Mouse (Mus musculus) forebrain, postnatal 0 days (tissue): ENCODE measurements around the gene Procr. TPM values are rescaled to one million over a fixed set of nuclear protein-coding genes. Genes with fewer than 3 reads are reported as not detected.
A peak's percentile ranks its signal among the peaks of the same experiment; 100 is the strongest.

Experiments
- ATAC-seq: fragments of 200-750 bp; cut with Nextera tagmentation; 2 replicates; pipeline ENCODE4 v1.8.0; 2017; ENCODE audit warnings: mild to moderate bottlenecking, moderate library complexity
- DNase-seq: peaks from one replicate; pipeline ENCODE4 v3.0.0-alpha.2; 2015
- H3K27ac ChIP-seq: fragments of 300-500 bp; sonication (generic); 2 replicates; pipeline ENCODE4 v1.5.1; 2014; ENCODE audit warnings: low read depth, mild to moderate bottlenecking, antibody characterized with exemption, low read length, moderate library complexity, mixed read lengths
- H3K27me3 ChIP-seq: fragments of 300-500 bp; sonication (generic); 2 replicates; pipeline ENCODE4 v1.6.1; 2014; ENCODE audit warnings: mild to moderate bottlenecking, low read length, mixed read lengths; ENCODE audit not compliant: insufficient read depth
- H3K36me3 ChIP-seq: fragments of 300-500 bp; sonication (generic); 2 replicates; pipeline ENCODE4 v1.6.1; 2014; ENCODE audit warnings: mild to moderate bottlenecking, moderate library complexity; ENCODE audit not compliant: insufficient read depth
- H3K4me1 ChIP-seq: fragments of 300-500 bp; sonication (generic); 2 replicates; pipeline ENCODE4 v1.6.1; 2014; ENCODE audit warnings: antibody characterized with exemption; ENCODE audit not compliant: insufficient read depth
- H3K4me2 ChIP-seq: fragments of 300-500 bp; sonication (generic); 2 replicates; pipeline ENCODE4 v1.6.1; 2014; ENCODE audit warnings: low read depth, mild to moderate bottlenecking, moderate library complexity
- H3K4me3 ChIP-seq: fragments of 300-500 bp; sonication (generic); 2 replicates; pipeline ENCODE4 v1.5.1; 2014; ENCODE audit warnings: low read depth, low read length, mixed read lengths
- H3K9ac ChIP-seq: fragments of 300-500 bp; sonication (generic); 2 replicates; pipeline ENCODE4 v1.6.1; 2014; ENCODE audit warnings: mild to moderate bottlenecking
- H3K9me3 ChIP-seq: fragments of 300-500 bp; sonication (generic); 2 replicates; pipeline ENCODE4 v1.6.1; 2016; ENCODE audit warnings: low read length
- CTCF ChIP-seq: sonication (generic); IDR thresholded peaks from 2 replicates; pipeline ENCODE4 v1.5.1; 2016; ENCODE audit warnings: antibody characterized with exemption, control low read depth, low read depth
- WGBS: fragments of 180-500 bp; shearing (Covaris S2); extraction: QIAGEN DNeasy Blood & Tissue Kit; methylation state at CpG from one replicate; pipeline ENCODE4 v1.1.7; 2014; 5-methylcytosine and 5-hydroxymethylcytosine counted together
- polyA plus RNA-seq: library from polyadenylated mRNA; unstranded; fragments of >200 nt; fragmentation: Nextera tagmentation; extraction: Ambion mirVana; gene quantifications from 2 replicates; pipeline ENCODE4 v1.2.1, GENCODE M21; 2015
- total RNA-seq: library from RNA; depleted of rRNA; stranded (reverse); fragments of >200 nt; gene quantifications from 2 replicates; pipeline ENCODE4 v1.2.3, GENCODE M21; 2014

The Procr gene
- total and polyA plus RNA-seq, 2 experiments from 2014 or later = 1.6 to 1.9 TPM

GRCm38 (mm10) chr2:155749394-155749793 is 1.5 kb upstream of the Procr start:
- Histone ChIP-seq H3K4me2 (no peak overlapping the region), H3K36me3 (no peaks in the 10 kb centered on the region), H3K9me3 (no peaks in the 10 kb centered on the region), H3K4me1 (no peaks in the 10 kb centered on the region), H3K27ac (no peak overlapping the region), H3K27me3 (no peaks in the 10 kb centered on the region), H3K9ac (no peak overlapping the region), H3K4me3 (no peak overlapping the region)
- DNase-seq = no peak
- TF ChIP-seq CTCF = no peak
- ATAC-seq = no peak
- 88% methylated on average over 4 of the region's 4 CpGs for WGBS

GRCm38 (mm10) chr2:155755746-155756145 is 4.8 kb downstream of the Procr start:
- 6% methylated on average over 1 of the region's 1 CpGs for WGBS
- DNase-seq (peak; percentile 24), ATAC-seq (no peak)
- no peak overlapping the region for H3K4me2 ChIP-seq
- no peaks in the 10 kb centered on the region for H3K9me3 ChIP-seq
- H3K4me1 ChIP-seq = no peaks in the 10 kb centered on the region
- no peaks in the 10 kb centered on the region for H3K36me3 ChIP-seq
- TF ChIP-seq CTCF = peak; percentile 52
- no peak overlapping the region for H3K27ac ChIP-seq
- no peak overlapping the region for H3K9ac ChIP-seq
- no peaks in the 10 kb centered on the region for H3K27me3 ChIP-seq
- H3K4me3 ChIP-seq = no peak overlapping the region

GRCm38 (mm10) chr2:155756855-155757566 is 6.1 kb downstream of the Procr start:
- Histone ChIP-seq H3K4me2 (no peak overlapping the region), H3K27me3 (no peaks in the 10 kb centered on the region), H3K9ac (no peak overlapping the region), H3K36me3 (no peaks in the 10 kb centered on the region), H3K4me3 (no peak overlapping the region), H3K4me1 (no peaks in the 10 kb centered on the region), H3K9me3 (no peaks in the 10 kb centered on the region), H3K27ac (no peak overlapping the region)
- ATAC-seq (no peak), DNase-seq (no peak)
- 63% methylated on average over 14 of the region's 14 CpGs for WGBS
- peak; percentile 38 for TF ChIP-seq CTCF

GRCm38 (mm10) chr2:155764679-155765418 is 13.9 kb downstream of the Procr start:
- H3K4me2 ChIP-seq = no peak overlapping the region
- no peak overlapping the region for H3K27ac ChIP-seq
- H3K9ac ChIP-seq = no peak overlapping the region
- no peaks in the 10 kb centered on the region for H3K4me1 ChIP-seq
- 53% methylated on average over 13 of the region's 13 CpGs for WGBS
- peak; percentile 85 for TF ChIP-seq CTCF
- no peak overlapping the region for H3K4me3 ChIP-seq
- no peaks in the 10 kb centered on the region for H3K36me3 ChIP-seq
- ATAC-seq = peak; percentile 81
- DNase-seq = peak; percentile 85
- H3K27me3 ChIP-seq = no peaks in the 10 kb centered on the region
- H3K9me3 ChIP-seq = no peaks in the 10 kb centered on the region

GRCm38 (mm10) chr2:155773664-155774063 is 22.7 kb downstream of the Procr start:
- Histone ChIP-seq H3K36me3 (no peaks in the 10 kb centered on the region), H3K9me3 (no peaks in the 10 kb centered on the region), H3K4me1 (peaks cover 12% of the 10 kb centered on the region; the same call in 1 of the 2 replicates), H3K27ac (no peak overlapping the region), H3K4me3 (no peak overlapping the region), H3K4me2 (no peak overlapping the region), H3K27me3 (peaks cover 4% of the 10 kb centered on the region; the same call in 1 of the 2 replicates), H3K9ac (no peak overlapping the region)
- ATAC-seq = no peak
- WGBS = 64% methylated on average over 4 of the region's 4 CpGs
- no peak for DNase-seq
- no peak for TF ChIP-seq CTCF

- WGBS = 53% methylated on average over 11 of the region's 11 CpGs
- Histone ChIP-seq H3K4me2 (peak overlapping the region; percentile 76), H3K9ac (peak overlapping the region; percentile 87; the same call in 1 of the 2 replicates), H3K27me3 (peaks cover 4% of the 10 kb centered on the region; the same call in 1 of the 2 replicates), H3K4me1 (peaks cover 12% of the 10 kb centered on the region; the same call in 1 of the 2 replicates), H3K4me3 (peak overlapping the region; percentile 74), H3K36me3 (no peaks in the 10 kb centered on the region), H3K27ac (no peak overlapping the region), H3K9me3 (no peaks in the 10 kb centered on the region)
- no peak for ATAC-seq
- no peak for DNase-seq
- TF ChIP-seq CTCF = no peak
These were observed 23.5 kb downstream of the Procr start for GRCm38 (mm10) chr2:155774261-155774926.
